Mouse (Mus musculus): ENCODE measurements around the gene Dnmt1. TPM values are rescaled to one million over a fixed set of nuclear protein-coding genes. Genes with fewer than 3 reads are reported as not detected.
"Not testable (repeated sequence)": the region's sequence is repeated elsewhere in the genome, so short reads cannot be mapped to it uniquely, and the experiment has no call there.

The Dnmt1 gene
- total and polyA plus RNA-seq, 2 experiments from 2014 or later, result 42.1 to 94.6 TPM

- Histone ChIP-seq H3K27me3 (ENCODE audit: insufficient read depth, low read length) (no peaks in the 10 kb centered on the region), H3K9ac (replicated peaks; ENCODE audit: low read length, poor library complexity, severe bottlenecking) (no peak overlapping the region), H3K4me3 (ENCODE audit: low read depth, low read length) (peak overlapping the region; percentile 79; the same call in 1 of the 2 replicates), H3K27ac (ENCODE audit: low read depth, low read length) (no peak overlapping the region), H3K4me1 (ENCODE audit: insufficient read depth, low read length) (no peaks in the 10 kb centered on the region), H3K4me2 (ENCODE audit: low read depth, low read length, poor library complexity, severe bottlenecking) (no peak overlapping the region; the same call in 1 of the 2 replicates), H3K9me3 (ENCODE audit: low read length) (no peaks in the 10 kb centered on the region), H3K36me3 (ENCODE audit: insufficient read depth, low read length) (peaks cover 14% of the 10 kb centered on the region)
- 74% methylated on average over 6 of the region's 6 CpGs for WGBS
- ATAC-seq (ENCODE audit: low FRiP score), result no peak
- DNase-seq (ENCODE audit: low spot score), result no peak
- no peak for TF ChIP-seq CTCF (IDR thresholded peaks at IDR 0.05)
Measured at GRCm38 (mm10) chr9:21001651-21002200, 42.0 kb upstream of the Dnmt1 start.

DNA sequence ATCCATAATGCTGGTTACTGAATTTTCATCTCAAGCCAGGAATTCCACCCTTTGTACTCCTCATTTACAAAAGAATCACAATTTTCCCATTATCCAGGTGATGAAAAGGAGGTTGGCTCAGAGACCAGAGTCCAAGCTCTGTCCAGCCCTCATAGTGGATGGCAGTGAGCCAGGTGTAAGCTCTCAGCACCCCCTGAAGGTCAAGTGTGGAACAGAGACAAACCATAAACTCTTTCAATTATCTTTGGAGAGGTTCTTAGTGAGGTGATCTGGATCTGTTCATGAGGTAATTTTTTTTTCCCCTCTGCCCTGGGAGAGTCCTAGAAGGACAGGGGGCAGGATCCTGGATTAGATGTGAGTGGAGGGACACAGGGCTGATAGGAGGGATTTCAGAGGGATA lies 41.1 kb upstream of the Dnmt1 start:
- Histone ChIP-seq H3K9me3 (ENCODE audit: low read length) (no peaks in the 10 kb centered on the region), H3K27me3 (ENCODE audit: insufficient read depth, low read length) (no peaks in the 10 kb centered on the region), H3K36me3 (ENCODE audit: insufficient read depth, low read length) (peaks cover 7% of the 10 kb centered on the region), H3K4me1 (ENCODE audit: insufficient read depth, low read length) (no peaks in the 10 kb centered on the region), H3K4me3 (ENCODE audit: low read depth, low read length) (no peak overlapping the region), H3K4me2 (ENCODE audit: low read depth, low read length, poor library complexity, severe bottlenecking) (no peak overlapping the region), H3K27ac (ENCODE audit: low read depth, low read length) (no peak overlapping the region), H3K9ac (replicated peaks; ENCODE audit: low read length, poor library complexity, severe bottlenecking) (no peak overlapping the region)
- peak; percentile 52 for TF ChIP-seq CTCF (IDR thresholded peaks at IDR 0.05)
- ATAC-seq (ENCODE audit: low FRiP score) (no peak), DNase-seq (ENCODE audit: low spot score) (peak; percentile 28)

GRCm38 (mm10) chr9:20998337-20998736 lies 38.6 kb upstream of the Dnmt1 start:
- ATAC-seq (ENCODE audit: low FRiP score); H3K9me3 ChIP-seq (ENCODE audit: low read length); H3K36me3 ChIP-seq (ENCODE audit: insufficient read depth, low read length); DNase-seq (ENCODE audit: low spot score); H3K4me2 ChIP-seq (ENCODE audit: low read depth, low read length, poor library complexity, severe bottlenecking); H3K9ac ChIP-seq (replicated peaks; ENCODE audit: low read length, poor library complexity, severe bottlenecking); H3K27ac ChIP-seq (ENCODE audit: low read depth, low read length); H3K4me1 ChIP-seq (ENCODE audit: insufficient read depth, low read length); H3K4me3 ChIP-seq (ENCODE audit: low read depth, low read length); H3K27me3 ChIP-seq (ENCODE audit: insufficient read depth, low read length): not testable (repeated sequence)
- peak; percentile 69 for TF ChIP-seq CTCF (IDR thresholded peaks at IDR 0.05)
- WGBS, result 81% methylated on average over 1 of the region's 1 CpGs

DNA sequence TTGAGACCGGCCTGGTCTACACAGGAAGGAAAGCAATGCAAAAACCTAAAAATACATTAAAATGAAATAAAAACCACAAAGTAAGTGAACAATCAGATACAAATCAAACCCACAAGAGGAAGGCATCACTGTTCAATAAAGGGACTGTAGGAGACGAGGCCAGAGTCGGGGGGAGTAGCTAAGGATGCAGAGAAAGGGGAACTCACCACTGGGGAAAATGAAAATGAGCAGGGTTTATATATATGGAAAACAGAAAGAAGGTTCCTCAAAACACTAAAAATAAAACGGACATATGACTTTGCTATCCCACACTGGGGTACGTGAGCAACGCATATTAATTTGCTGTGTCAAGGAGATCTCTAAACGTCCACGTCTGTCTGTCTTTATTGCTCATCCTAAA lies 37.4 kb upstream of the Dnmt1 start:
- WGBS, result 87% methylated on average over 8 of the region's 8 CpGs
- TF ChIP-seq CTCF (IDR thresholded peaks at IDR 0.05), result no peak
- no peak overlapping the region for H3K4me3 ChIP-seq (ENCODE audit: low read depth, low read length)

GRCm38 (mm10) chr9:20995069-20995468 lies 35.4 kb upstream of the Dnmt1 start:
- Histone ChIP-seq H3K36me3 (ENCODE audit: insufficient read depth, low read length) (no peaks in the 10 kb centered on the region), H3K27me3 (ENCODE audit: insufficient read depth, low read length) (no peaks in the 10 kb centered on the region), H3K4me1 (ENCODE audit: insufficient read depth, low read length) (no peaks in the 10 kb centered on the region), H3K4me2 (ENCODE audit: low read depth, low read length, poor library complexity, severe bottlenecking) (no peak overlapping the region), H3K9ac (replicated peaks; ENCODE audit: low read length, poor library complexity, severe bottlenecking) (no peak overlapping the region), H3K4me3 (ENCODE audit: low read depth, low read length) (no peak overlapping the region), H3K9me3 (ENCODE audit: low read length) (no peaks in the 10 kb centered on the region), H3K27ac (ENCODE audit: low read depth, low read length) (no peak overlapping the region)
- 74% methylated on average over 3 of the region's 3 CpGs for WGBS
- DNase-seq (ENCODE audit: low spot score), result no peak
- TF ChIP-seq CTCF (IDR thresholded peaks at IDR 0.05), result no peak
- no peak for ATAC-seq (ENCODE audit: low FRiP score)

More for the DNA sequence above, 37.4 kb upstream of the Dnmt1 start:
- H3K9ac ChIP-seq (replicated peaks; ENCODE audit: low read length, poor library complexity, severe bottlenecking), result no peak overlapping the region
- no peaks in the 10 kb centered on the region for H3K36me3 ChIP-seq (ENCODE audit: insufficient read depth, low read length)
- ATAC-seq (ENCODE audit: low FRiP score), result no peak
- H3K27ac ChIP-seq (ENCODE audit: low read depth, low read length), result no peak overlapping the region
- no peak for DNase-seq (ENCODE audit: low spot score)
- H3K27me3 ChIP-seq (ENCODE audit: insufficient read depth, low read length), result no peaks in the 10 kb centered on the region
- H3K9me3 ChIP-seq (ENCODE audit: low read length), result no peaks in the 10 kb centered on the region
- no peaks in the 10 kb centered on the region for H3K4me1 ChIP-seq (ENCODE audit: insufficient read depth, low read length)
- H3K4me2 ChIP-seq (ENCODE audit: low read depth, low read length, poor library complexity, severe bottlenecking), result no peak overlapping the region

DNA sequence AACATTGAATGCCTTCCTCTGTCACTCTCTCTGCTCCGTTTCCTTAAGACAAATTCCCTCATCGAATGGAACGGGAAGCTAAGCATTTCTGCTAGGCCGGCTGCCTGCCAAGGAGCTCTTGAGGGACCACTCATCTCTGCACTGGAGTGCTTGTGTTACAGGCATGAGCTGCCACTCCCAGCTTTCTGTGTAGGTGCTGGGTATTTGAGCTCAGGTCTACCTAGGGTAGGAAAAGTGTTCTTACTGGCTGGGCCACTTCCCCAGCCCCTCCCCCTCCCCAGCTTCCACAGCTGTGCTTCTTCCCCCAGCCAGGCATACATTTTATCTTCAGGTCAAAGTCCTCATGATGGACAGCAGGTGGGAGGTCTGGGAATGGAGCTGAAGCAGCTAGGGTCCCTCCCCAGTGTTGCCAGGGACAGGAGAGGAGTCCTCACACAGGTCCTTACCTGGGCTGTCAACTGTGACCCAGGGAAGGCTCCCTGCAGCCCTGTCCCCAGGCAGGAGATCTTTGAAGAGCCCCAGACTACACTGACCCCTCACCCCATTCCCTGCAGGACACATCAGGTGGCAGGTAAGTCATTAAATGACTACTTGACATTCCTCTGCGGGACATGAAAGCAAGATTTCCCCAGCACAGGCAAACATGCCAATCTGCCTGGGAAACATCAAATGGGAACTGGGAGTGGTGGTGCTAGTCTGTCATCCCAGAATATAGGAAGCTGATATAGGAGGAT lies 33.6 kb upstream of the Dnmt1 start:
- DNase-seq (ENCODE audit: low spot score) (no peak), ATAC-seq (ENCODE audit: low FRiP score) (no peak)
- no peaks in the 10 kb centered on the region for H3K9me3 ChIP-seq (ENCODE audit: low read length)
- H3K9ac ChIP-seq (replicated peaks; ENCODE audit: low read length, poor library complexity, severe bottlenecking), result no peak overlapping the region
- no peaks in the 10 kb centered on the region for H3K27me3 ChIP-seq (ENCODE audit: insufficient read depth, low read length)
- WGBS, result 66% methylated on average over 5 of the region's 5 CpGs
- no peaks in the 10 kb centered on the region for H3K36me3 ChIP-seq (ENCODE audit: insufficient read depth, low read length)
- TF ChIP-seq CTCF (IDR thresholded peaks at IDR 0.05), result no peak
- no peak overlapping the region for H3K27ac ChIP-seq (ENCODE audit: low read depth, low read length)
- H3K4me3 ChIP-seq (ENCODE audit: low read depth, low read length), result no peak overlapping the region
- no peaks in the 10 kb centered on the region for H3K4me1 ChIP-seq (ENCODE audit: insufficient read depth, low read length)
- no peak overlapping the region for H3K4me2 ChIP-seq (ENCODE audit: low read depth, low read length, poor library complexity, severe bottlenecking)

All from midbrain, postnatal 0 days (tissue).